Mouse (Mus musculus): ENCODE measurements around the gene Mad1l1. TPM values are rescaled to one million over a fixed set of nuclear protein-coding genes. Genes with fewer than 3 reads are reported as not detected.

Gene Mad1l1
- polyA plus RNA-seq, 1 experiment from 2014 or later = 27.2 TPM

GRCm38 (mm10) chr5:140206726-140207703 lies 114.3 kb downstream of the Mad1l1 start:
- Histone ChIP-seq H3K9ac (replicated peaks; ENCODE audit: low read depth, low read length) (no peak overlapping the region), H3K27ac (ENCODE audit: low read depth, low read length) (no peak overlapping the region), H3K36me3 (ENCODE audit: control insufficient read depth, insufficient read depth, low read length) (no peaks in the 10 kb centered on the region), H3K27me3 (ENCODE audit: control insufficient read depth, insufficient read depth, low read length) (no peaks in the 10 kb centered on the region), H3K4me3 (ENCODE audit: low read depth, low read length) (no peak overlapping the region), H3K4me2 (ENCODE audit: low read depth, low read length) (no peak overlapping the region), H3K4me1 (ENCODE audit: control insufficient read depth, insufficient read depth, low read length) (no peaks in the 10 kb centered on the region), H3K9me3 (ENCODE audit: control insufficient read depth, low read length) (no peaks in the 10 kb centered on the region)
- 84% methylated on average over 19 of the region's 19 CpGs for WGBS
- ATAC-seq (ENCODE audit: low read depth) = no peak

DNA sequence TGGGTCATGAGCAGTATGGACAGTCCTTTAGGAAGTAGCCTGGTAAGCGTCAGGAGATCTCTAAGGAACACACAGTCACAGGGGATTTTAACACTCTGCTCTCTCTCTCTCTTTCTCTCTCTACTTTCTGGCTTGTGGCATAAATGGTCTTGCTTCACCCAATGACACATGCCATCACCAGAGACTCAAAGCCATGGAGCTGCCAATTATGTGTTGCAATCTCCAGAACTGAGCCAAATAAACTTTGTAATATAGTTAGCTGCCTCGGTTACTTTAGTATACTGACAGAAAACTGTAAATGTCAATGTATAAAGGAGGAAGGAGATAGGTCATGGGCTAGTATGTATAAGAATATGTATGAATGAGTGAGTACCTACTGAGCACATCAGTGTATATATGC lies 115.4 kb downstream of the Mad1l1 start:
- Histone ChIP-seq H3K27ac (ENCODE audit: low read depth, low read length) (no peak overlapping the region), H3K9ac (replicated peaks; ENCODE audit: low read depth, low read length) (no peak overlapping the region), H3K27me3 (ENCODE audit: control insufficient read depth, insufficient read depth, low read length) (no peaks in the 10 kb centered on the region), H3K4me1 (ENCODE audit: control insufficient read depth, insufficient read depth, low read length) (no peaks in the 10 kb centered on the region), H3K4me2 (ENCODE audit: low read depth, low read length) (no peak overlapping the region), H3K36me3 (ENCODE audit: control insufficient read depth, insufficient read depth, low read length) (no peaks in the 10 kb centered on the region), H3K4me3 (ENCODE audit: low read depth, low read length) (no peak overlapping the region), H3K9me3 (ENCODE audit: control insufficient read depth, low read length) (no peaks in the 10 kb centered on the region)
- WGBS = 92% methylated on average over 2 of the region's 2 CpGs
- no peak for ATAC-seq (ENCODE audit: low read depth)

GRCm38 (mm10) chr5:140204465-140204864 lies 116.9 kb downstream of the Mad1l1 start:
- Histone ChIP-seq H3K9me3 (ENCODE audit: control insufficient read depth, low read length) (no peaks in the 10 kb centered on the region), H3K36me3 (ENCODE audit: control insufficient read depth, insufficient read depth, low read length) (no peaks in the 10 kb centered on the region), H3K4me2 (ENCODE audit: low read depth, low read length) (no peak overlapping the region), H3K9ac (replicated peaks; ENCODE audit: low read depth, low read length) (no peak overlapping the region), H3K27ac (ENCODE audit: low read depth, low read length) (no peak overlapping the region), H3K4me3 (ENCODE audit: low read depth, low read length) (no peak overlapping the region), H3K27me3 (ENCODE audit: control insufficient read depth, insufficient read depth, low read length) (no peaks in the 10 kb centered on the region), H3K4me1 (ENCODE audit: control insufficient read depth, insufficient read depth, low read length) (no peaks in the 10 kb centered on the region)
- ATAC-seq (ENCODE audit: low read depth) = no peak
- WGBS = 70% methylated on average over 3 of the region's 3 CpGs

- H3K9ac ChIP-seq (replicated peaks; ENCODE audit: low read depth, low read length) = no peak overlapping the region
- H3K9me3 ChIP-seq (ENCODE audit: control insufficient read depth, low read length) = no peaks in the 10 kb centered on the region
- H3K4me2 ChIP-seq (ENCODE audit: low read depth, low read length) = no peak overlapping the region
- H3K4me3 ChIP-seq (ENCODE audit: low read depth, low read length) = no peak overlapping the region
- H3K36me3 ChIP-seq (ENCODE audit: control insufficient read depth, insufficient read depth, low read length) = no peaks in the 10 kb centered on the region
- no peak for ATAC-seq (ENCODE audit: low read depth)
- no peak overlapping the region for H3K27ac ChIP-seq (ENCODE audit: low read depth, low read length)
- H3K27me3 ChIP-seq (ENCODE audit: control insufficient read depth, insufficient read depth, low read length) = no peaks in the 10 kb centered on the region
- H3K4me1 ChIP-seq (ENCODE audit: control insufficient read depth, insufficient read depth, low read length) = no peaks in the 10 kb centered on the region
- WGBS = 88% methylated on average over 5 of the region's 5 CpGs
These were observed 117.3 kb downstream of the Mad1l1 start for GRCm38 (mm10) chr5:140204037-140204436.

DNA sequence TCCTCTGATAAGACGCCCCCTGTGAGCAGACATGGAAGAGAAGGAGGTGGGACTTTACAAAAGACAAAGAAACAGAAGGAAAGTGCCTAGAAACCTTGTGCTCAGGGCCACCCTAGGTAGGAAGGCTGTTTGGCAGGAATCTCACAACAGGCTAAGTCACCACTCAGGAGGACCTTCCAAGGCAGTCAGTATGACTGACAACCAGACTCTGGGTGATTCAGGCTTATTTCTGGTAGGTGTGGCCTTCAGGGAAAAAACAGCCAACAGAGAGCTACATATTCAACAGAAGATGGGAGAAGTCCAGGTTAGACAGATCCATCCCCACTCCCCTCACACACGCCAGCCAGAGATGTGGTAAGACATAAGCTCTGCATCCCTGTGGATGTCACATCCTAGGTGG lies 118.9 kb downstream of the Mad1l1 start:
- no peaks in the 10 kb centered on the region for H3K9me3 ChIP-seq (ENCODE audit: control insufficient read depth, low read length)
- ATAC-seq (ENCODE audit: low read depth) = no peak
- 75% methylated on average over 2 of the region's 2 CpGs for WGBS
- H3K4me2 ChIP-seq (ENCODE audit: low read depth, low read length) = no peak overlapping the region
- no peaks in the 10 kb centered on the region for H3K27me3 ChIP-seq (ENCODE audit: control insufficient read depth, insufficient read depth, low read length)
- no peaks in the 10 kb centered on the region for H3K4me1 ChIP-seq (ENCODE audit: control insufficient read depth, insufficient read depth, low read length)
- H3K9ac ChIP-seq (replicated peaks; ENCODE audit: low read depth, low read length) = no peak overlapping the region
- no peak overlapping the region for H3K27ac ChIP-seq (ENCODE audit: low read depth, low read length)
- H3K36me3 ChIP-seq (ENCODE audit: control insufficient read depth, insufficient read depth, low read length) = no peaks in the 10 kb centered on the region
- no peak overlapping the region for H3K4me3 ChIP-seq (ENCODE audit: low read depth, low read length)

DNA sequence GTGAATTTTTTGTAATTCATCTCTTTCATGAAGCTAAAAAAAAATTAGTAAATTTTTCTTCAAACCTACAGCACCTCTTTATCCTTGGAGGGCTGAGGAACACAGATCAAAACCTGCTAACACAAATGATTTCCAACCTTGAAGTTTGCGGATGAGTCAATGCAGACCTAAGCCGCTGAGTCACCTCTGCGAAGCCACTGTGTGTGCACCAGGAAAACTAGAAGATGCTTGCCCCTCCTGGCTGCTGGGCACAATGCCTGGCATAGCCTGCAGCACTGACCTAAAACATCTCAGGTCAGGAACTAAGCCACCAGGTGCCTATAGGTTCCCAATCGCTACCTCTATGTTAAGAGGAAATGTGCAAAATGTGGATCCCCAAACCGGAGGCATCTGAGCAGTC lies 119.8 kb downstream of the Mad1l1 start:
- Histone ChIP-seq H3K4me3 (ENCODE audit: low read depth, low read length) (no peak overlapping the region), H3K9me3 (ENCODE audit: control insufficient read depth, low read length) (no peaks in the 10 kb centered on the region), H3K27ac (ENCODE audit: low read depth, low read length) (no peak overlapping the region), H3K27me3 (ENCODE audit: control insufficient read depth, insufficient read depth, low read length) (no peaks in the 10 kb centered on the region), H3K9ac (replicated peaks; ENCODE audit: low read depth, low read length) (no peak overlapping the region), H3K4me1 (ENCODE audit: control insufficient read depth, insufficient read depth, low read length) (no peaks in the 10 kb centered on the region), H3K4me2 (ENCODE audit: low read depth, low read length) (no peak overlapping the region), H3K36me3 (ENCODE audit: control insufficient read depth, insufficient read depth, low read length) (no peaks in the 10 kb centered on the region)
- no peak for ATAC-seq (ENCODE audit: low read depth)
- 96% methylated on average over 5 of the region's 5 CpGs for WGBS

DNA sequence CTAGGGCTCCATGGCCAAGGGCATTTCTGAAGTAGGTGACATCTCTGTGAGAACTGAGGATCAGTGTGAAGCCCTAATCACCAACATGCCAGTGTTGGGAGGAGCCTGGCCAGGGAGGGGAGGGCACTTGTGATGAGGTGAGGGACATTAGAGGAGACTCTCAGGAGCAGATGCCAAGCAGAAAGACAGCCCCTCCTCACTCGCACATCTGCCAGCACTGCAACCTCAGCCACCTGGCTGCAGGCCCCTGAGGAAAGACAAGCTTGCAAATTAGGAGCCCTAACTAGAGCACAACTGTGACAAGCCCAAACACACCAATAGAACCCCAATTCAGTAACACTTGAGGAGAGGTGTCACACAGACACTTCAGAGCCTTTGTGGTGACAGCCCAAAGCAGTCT lies 120.2 kb downstream of the Mad1l1 start:
- no peak overlapping the region for H3K4me2 ChIP-seq (ENCODE audit: low read depth, low read length)
- no peaks in the 10 kb centered on the region for H3K27me3 ChIP-seq (ENCODE audit: control insufficient read depth, insufficient read depth, low read length)
- no peaks in the 10 kb centered on the region for H3K9me3 ChIP-seq (ENCODE audit: control insufficient read depth, low read length)
- ATAC-seq (ENCODE audit: low read depth) = no peak
- WGBS = 64% methylated on average over 1 of the region's 1 CpGs
- no peak overlapping the region for H3K4me3 ChIP-seq (ENCODE audit: low read depth, low read length)
- no peaks in the 10 kb centered on the region for H3K36me3 ChIP-seq (ENCODE audit: control insufficient read depth, insufficient read depth, low read length)
- H3K27ac ChIP-seq (ENCODE audit: low read depth, low read length) = no peak overlapping the region
- H3K4me1 ChIP-seq (ENCODE audit: control insufficient read depth, insufficient read depth, low read length) = no peaks in the 10 kb centered on the region
- H3K9ac ChIP-seq (replicated peaks; ENCODE audit: low read depth, low read length) = no peak overlapping the region

DNA sequence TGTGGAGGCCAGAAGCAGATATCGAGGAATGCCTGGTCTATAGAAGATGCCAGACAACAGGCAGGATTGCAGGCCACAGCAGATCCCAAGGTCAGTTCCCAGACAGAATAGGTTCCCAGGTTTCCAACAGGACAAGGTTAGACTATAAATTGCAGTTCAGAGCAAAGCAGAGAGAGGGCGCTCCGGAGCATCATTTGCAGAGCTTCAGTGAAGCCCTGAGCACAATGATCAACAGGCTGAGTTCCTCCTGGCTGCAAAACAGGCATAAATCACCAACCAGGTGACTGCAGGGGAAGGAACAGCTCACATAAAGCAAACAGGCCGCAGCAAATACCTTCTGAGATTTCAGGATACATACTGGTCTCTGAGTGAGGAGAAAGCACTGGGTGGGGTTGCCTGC lies 123.6 kb downstream of the Mad1l1 start:
- ATAC-seq (ENCODE audit: low read depth) = no peak
- 27% methylated on average over 4 of the region's 4 CpGs for WGBS

DNA sequence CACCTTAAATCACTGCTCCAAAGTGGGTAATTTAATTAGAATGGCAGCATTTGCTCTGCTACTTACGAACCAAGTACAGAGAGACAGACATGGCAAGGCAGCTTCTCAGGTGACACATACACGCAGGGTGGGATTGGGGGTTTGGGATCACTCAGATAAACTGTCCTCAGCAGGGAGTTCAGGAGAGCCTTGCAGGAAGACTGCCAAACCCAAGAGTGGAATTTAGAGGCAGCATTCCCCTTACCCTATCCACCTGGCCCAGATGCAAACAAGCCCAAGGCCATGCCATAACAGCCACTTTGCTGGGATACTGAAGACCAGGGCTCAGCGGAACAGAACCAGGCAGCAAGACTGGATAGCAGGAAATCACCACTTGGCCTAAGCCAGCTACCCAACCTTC lies 124.9 kb downstream of the Mad1l1 start:
- ATAC-seq (ENCODE audit: low read depth) = no peak
- 88% methylated on average over 3 of the region's 3 CpGs for WGBS

More for the DNA sequence above, 123.6 kb downstream of the Mad1l1 start:
- Histone ChIP-seq H3K4me2 (ENCODE audit: low read depth, low read length) (no peak overlapping the region), H3K4me3 (ENCODE audit: low read depth, low read length) (no peak overlapping the region), H3K36me3 (ENCODE audit: control insufficient read depth, insufficient read depth, low read length) (no peaks in the 10 kb centered on the region), H3K9me3 (ENCODE audit: control insufficient read depth, low read length) (no peaks in the 10 kb centered on the region), H3K27ac (ENCODE audit: low read depth, low read length) (no peak overlapping the region), H3K27me3 (ENCODE audit: control insufficient read depth, insufficient read depth, low read length) (no peaks in the 10 kb centered on the region), H3K9ac (replicated peaks; ENCODE audit: low read depth, low read length) (no peak overlapping the region), H3K4me1 (ENCODE audit: control insufficient read depth, insufficient read depth, low read length) (peaks cover 6% of the 10 kb centered on the region; the same call in 1 of the 2 replicates)

More for the DNA sequence above, 124.9 kb downstream of the Mad1l1 start:
- no peak overlapping the region for H3K4me3 ChIP-seq (ENCODE audit: low read depth, low read length)
- no peaks in the 10 kb centered on the region for H3K27me3 ChIP-seq (ENCODE audit: control insufficient read depth, insufficient read depth, low read length)
- H3K9me3 ChIP-seq (ENCODE audit: control insufficient read depth, low read length) = no peaks in the 10 kb centered on the region
- H3K4me2 ChIP-seq (ENCODE audit: low read depth, low read length) = no peak overlapping the region
- H3K27ac ChIP-seq (ENCODE audit: low read depth, low read length) = no peak overlapping the region
- no peaks in the 10 kb centered on the region for H3K36me3 ChIP-seq (ENCODE audit: control insufficient read depth, insufficient read depth, low read length)
- H3K9ac ChIP-seq (replicated peaks; ENCODE audit: low read depth, low read length) = no peak overlapping the region
- H3K4me1 ChIP-seq (ENCODE audit: control insufficient read depth, insufficient read depth, low read length) = peaks cover 6% of the 10 kb centered on the region; the same call in 1 of the 2 replicates

All from neural tube, embryonic 14.5 days (tissue).